30 mouse cellular contexts compared by ENCODE assay signal in the genomic region with DNA sequence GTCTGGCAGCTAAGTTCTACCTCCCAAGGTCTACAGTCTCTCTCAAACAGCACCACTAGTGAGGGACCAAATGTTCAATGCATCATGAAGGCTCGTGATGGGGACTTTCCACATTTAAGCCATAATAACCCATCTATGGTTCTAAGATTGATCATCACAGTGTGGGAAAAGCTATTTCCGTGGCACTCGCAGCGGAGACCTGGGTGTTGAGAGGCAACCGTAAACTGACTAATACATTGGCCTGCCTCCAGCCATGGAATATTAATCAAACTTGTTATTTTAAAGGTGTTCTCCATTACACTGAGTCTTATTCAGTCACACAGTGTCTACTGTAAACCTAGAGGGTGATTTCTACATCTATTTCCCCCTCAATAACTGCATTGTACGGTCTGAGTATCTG.
DNase-seq lines count a peak whose midpoint lies in the region; ATAC-seq lines count a peak whose summit lies in the region.
"Had no signal": no experiment of that assay in that cellular context is flagged by ENCODE, and none has a peak within 500 bp of the region (broad histone marks: within the 10 kb centered on the region; RNA-seq: fewer than 3 reads in every experiment).

No protein-coding gene starts in this region.

- DNase-seq in heart, adult 11 months, result peak; percentile 63
- DNase-seq in heart, postnatal 36 days, result no peak
- DNase-seq in NIH3T3 (ENCODE audit: low read depth) (peak; percentile 70), liver (no peak)
- DNase-seq: adrenal gland, postnatal 10 days; cerebellum, adult 11 months; cerebellum, adult 2 months; cerebellum, adult 9-11 months; cerebellum, postnatal 25 days; gastrocnemius, adult 2 months; gastrocnemius, postnatal 14 days; heart, adult 18-20 months; heart, postnatal 10 days; heart, postnatal 4 days had no signal

- H3K27me3 ChIP-seq in stomach, embryonic 15.5 days (replicated peaks), result no peaks in the 10 kb centered on the region
- H3K27me3 ChIP-seq: embryonic facial prominence, embryonic 12.5 days; embryonic facial prominence, embryonic 15.5 days; forebrain, embryonic 13.5 days; heart, embryonic 12.5 days; heart, embryonic 15.5 days had no signal

- WGBS in stomach, embryonic 15.5 days, result 44% methylated on average over 6 of the region's 6 CpGs

- H3K4me3 ChIP-seq in stomach, embryonic 15.5 days (replicated peaks), result no peak overlapping the region
- H3K4me3 ChIP-seq: embryonic facial prominence, embryonic 12.5 days; embryonic facial prominence, embryonic 15.5 days; erythroblast, embryonic 14.5 days; forebrain, embryonic 10.5 days; forebrain, embryonic 13.5 days; gastrocnemius, adult 2 months; heart, embryonic 12.5 days; heart, embryonic 15.5 days had no signal

- no peak overlapping the region for H3K4me2 ChIP-seq in stomach, embryonic 15.5 days
- H3K4me2 ChIP-seq: embryonic facial prominence, embryonic 12.5 days; embryonic facial prominence, embryonic 15.5 days; forebrain, embryonic 13.5 days; heart, embryonic 12.5 days; heart, embryonic 15.5 days; hindbrain, embryonic 14.5 days had no signal

- H3K9ac ChIP-seq in stomach, embryonic 15.5 days, result no peak overlapping the region
- H3K9ac ChIP-seq: embryonic facial prominence, embryonic 12.5 days; embryonic facial prominence, embryonic 15.5 days; forebrain, embryonic 13.5 days; heart, embryonic 12.5 days; heart, embryonic 15.5 days; hindbrain, embryonic 14.5 days had no signal

- H3K4me1 ChIP-seq in stomach, embryonic 15.5 days, result peaks cover 13% of the 10 kb centered on the region
- H3K4me1 ChIP-seq: embryonic facial prominence, embryonic 12.5 days; embryonic facial prominence, embryonic 15.5 days; forebrain, embryonic 10.5 days; forebrain, embryonic 13.5 days; heart, embryonic 12.5 days; heart, embryonic 15.5 days had no signal

- intact Hi-C loops in heart, postnatal 36 days (cut with DNase I), result no loop called here

- 0 out of 2 replicates have a peak overlapping the region, but pooled peaks have one; percentile 51 for H3K27ac ChIP-seq in stomach, embryonic 15.5 days
- H3K27ac ChIP-seq: embryonic facial prominence, embryonic 12.5 days; embryonic facial prominence, embryonic 15.5 days; forebrain, embryonic 10.5 days; forebrain, embryonic 13.5 days; gastrocnemius, adult 2 months; heart, embryonic 15.5 days; hindbrain, embryonic 14.5 days; hindbrain, postnatal 0 days had no signal

- H3K36me3 ChIP-seq in stomach, embryonic 15.5 days, result no peaks in the 10 kb centered on the region
- H3K36me3 ChIP-seq: embryonic facial prominence, embryonic 12.5 days; embryonic facial prominence, embryonic 15.5 days; forebrain, embryonic 10.5 days; heart, embryonic 12.5 days; heart, embryonic 15.5 days had no signal

- H3K9me3 ChIP-seq in stomach, embryonic 15.5 days, result no peaks in the 10 kb centered on the region
- H3K9me3 ChIP-seq: embryonic facial prominence, embryonic 12.5 days; embryonic facial prominence, embryonic 15.5 days; forebrain, embryonic 10.5 days; forebrain, embryonic 13.5 days; heart, embryonic 12.5 days; heart, embryonic 15.5 days had no signal

- no peak; the same call in 1 of the 2 replicates for ATAC-seq in stomach, embryonic 15.5 days (ENCODE audit: insufficient read depth, low FRiP score, low read depth)
- no peak for ATAC-seq in frontal cortex, adult (ENCODE audit: low TSS enrichment)
- ATAC-seq: activated CD4-positive, CD25-positive, alpha-beta regulatory T cell, adult 4 months; CD4-positive, CD25-positive, alpha-beta regulatory T cell, adult 4 months; forebrain, embryonic 13.5 days; forebrain, embryonic 16.5 days; hindbrain, postnatal 0 days; inflammation-experienced regulatory T-cells, adult 6 months; intestine, embryonic 16.5 days had no signal

Comparison
In these comparisons a context has a peak if more than half of its experiments do, and no peak if none do; other contexts are left out.
1. DNase-seq: peak in heart, adult 11 months (single experiment) and NIH3T3 (single experiment); none in heart, postnatal 36 days (0 of 2) and liver (single experiment).